Mouse (Mus musculus) gastrocnemius, postnatal 14 days (tissue): ENCODE measurements around the gene Tpst1. TPM values are rescaled to one million over a fixed set of nuclear protein-coding genes. Genes with fewer than 3 reads are reported as not detected.
A peak's percentile ranks its signal among the peaks of the same experiment; 100 is the strongest.

Experiments
- DNase-seq: peaks from one replicate; pipeline ENCODE4 v3.0.0; 2021; ENCODE audit warnings: mixed read lengths
- intact Hi-C: fragments of 180-260 bp; cut with DNase I; formaldehyde crosslinking; loops from one replicate; pipeline ENCODE4 v1.15.1; 2025; ENCODE audit warnings: low total_unique reads
- total RNA-seq, 2 experiments: library from RNA; stranded (reverse); gene quantifications; 2 replicates each; pipeline ENCODE4 v1.2.3; 2021

The Tpst1 gene
- total RNA-seq, 2 experiments from 2014 or later = 15.6 to 22.6 TPM

DNA sequence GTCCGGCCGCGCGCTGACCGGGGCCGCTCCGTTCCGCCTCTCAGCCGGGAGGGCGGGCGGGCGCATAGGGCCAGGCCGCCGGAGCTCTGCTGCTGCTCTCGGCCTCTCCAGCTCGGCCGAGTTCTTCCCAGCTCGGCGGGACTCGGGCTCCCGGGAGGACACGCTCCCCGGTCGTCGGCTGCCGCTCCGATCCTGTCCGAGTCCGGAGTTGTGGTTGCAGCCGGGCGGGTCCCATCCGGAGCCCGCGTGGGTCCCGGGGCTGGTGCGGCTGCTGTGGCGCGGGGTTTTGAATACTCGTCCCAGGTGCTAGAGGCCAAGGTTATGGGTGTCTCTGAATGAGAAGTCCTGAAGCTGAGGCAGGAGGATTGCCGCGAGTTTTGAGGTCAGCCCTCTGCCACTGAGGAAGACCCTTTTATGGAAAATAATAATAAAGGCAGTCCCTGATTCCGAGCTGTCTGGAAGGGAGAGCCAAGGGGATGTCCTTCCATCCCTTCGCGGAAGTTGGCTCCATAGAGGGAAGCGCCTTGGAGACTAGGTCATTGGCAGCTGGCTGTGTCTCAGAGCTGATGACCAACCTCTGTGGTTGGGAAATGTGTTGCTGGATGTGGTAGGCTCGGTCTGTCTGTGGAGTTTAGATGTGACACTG, 99.0 kb downstream of the Tpst1 start:
- peak; percentile 62 for DNase-seq
- intact Hi-C loops = no loop called here

DNA sequence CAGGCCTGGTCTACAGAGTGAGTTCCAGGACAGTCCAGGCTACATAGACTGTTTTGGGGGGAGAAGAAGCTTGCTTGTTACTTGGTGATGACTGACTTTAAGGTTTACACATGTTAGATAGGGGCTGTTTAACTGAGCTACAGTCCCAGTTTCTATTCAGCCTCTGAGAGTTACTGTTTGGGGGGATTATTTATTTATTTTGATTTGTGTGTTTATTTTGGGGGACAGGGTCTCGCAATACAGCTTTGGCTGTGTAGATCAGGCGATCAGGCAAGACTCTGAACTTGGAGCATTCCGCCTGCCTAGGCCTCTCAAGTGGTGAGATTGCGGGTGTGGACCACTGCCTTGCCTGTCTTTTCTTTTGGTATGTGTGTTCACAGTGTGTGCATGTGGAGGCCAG, 99.9 kb downstream of the Tpst1 start:
- intact Hi-C loops = no loop called here
- DNase-seq = no peak

DNA sequence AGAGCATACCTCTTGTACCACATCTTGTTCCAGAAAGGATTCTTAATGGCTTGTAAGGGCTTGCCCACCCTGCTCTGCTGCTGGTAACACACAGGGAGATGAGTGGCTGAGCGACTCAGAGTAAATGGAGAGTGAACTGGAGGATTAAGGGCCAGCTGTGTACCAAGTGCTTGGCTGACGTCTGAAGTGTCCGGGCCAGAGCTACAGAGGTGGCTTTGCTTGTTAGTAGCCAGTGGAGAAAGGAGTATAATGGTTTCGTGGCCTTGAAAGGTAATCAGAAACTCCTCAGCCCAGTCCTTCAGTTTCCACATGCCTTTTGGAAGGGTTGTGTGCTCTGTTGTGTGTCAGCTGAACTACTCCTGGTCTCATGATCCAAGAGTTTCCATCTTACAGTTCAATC, 104.7 kb downstream of the Tpst1 start:
- DNase-seq = no peak
- intact Hi-C loops = no loop called here

DNA sequence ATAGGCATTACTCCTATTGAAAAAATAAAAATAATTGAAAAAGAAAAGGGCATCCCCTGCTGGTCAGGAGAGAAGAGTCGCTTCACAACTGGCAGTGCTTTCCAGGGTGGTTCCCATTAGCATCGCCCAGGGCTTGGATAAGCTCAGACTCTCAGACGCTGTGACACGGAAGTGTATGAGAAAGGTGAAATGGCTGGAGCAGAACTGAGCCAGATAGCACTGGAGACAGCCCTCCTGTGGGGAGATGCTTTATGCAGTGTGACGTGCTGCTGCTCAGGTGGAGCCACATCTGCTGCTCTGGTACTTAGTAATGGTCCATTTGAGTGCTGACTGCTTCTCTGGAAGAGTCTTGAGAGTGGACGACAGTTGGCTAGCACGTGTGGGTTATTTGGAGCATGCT, 107.2 kb downstream of the Tpst1 start:
- intact Hi-C loops = no loop called here
- DNase-seq = no peak

DNA sequence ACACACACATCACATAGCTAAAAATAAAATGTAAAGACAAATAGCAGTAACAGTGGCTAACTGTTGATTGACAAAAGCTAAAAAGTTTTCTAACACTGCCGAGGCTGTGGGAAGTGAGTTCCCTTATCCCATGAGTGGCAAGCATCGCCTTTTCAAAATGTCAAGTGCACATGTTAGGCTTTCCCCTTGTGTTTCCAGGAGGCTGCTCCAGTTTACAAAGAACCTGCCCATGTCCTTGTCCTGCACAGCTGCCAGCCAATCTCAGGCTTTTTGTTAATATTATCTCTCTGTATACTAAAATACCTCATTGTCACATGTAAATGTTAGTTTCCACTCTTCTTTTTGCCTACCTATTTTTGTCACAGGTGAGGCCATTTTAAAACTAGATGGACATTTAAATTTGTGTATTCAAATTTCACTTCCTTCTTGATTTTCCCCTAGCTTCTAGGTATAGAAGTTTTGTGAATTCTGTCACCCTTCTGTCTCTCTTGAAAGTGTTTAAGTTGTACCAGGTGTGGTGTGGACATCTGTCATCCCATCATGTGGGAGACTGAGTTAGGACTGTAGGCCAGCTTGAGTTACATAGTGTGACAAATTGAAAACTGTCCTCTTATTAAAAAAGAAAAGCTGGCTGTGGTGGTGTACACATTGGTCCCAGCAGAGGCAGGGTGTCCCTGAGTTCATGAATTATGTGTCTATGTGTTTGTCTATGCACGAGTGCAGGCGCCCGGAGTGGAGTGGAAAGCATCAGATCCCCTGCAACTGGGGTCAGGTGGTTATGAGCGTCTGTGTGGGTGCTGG, 108.8 kb downstream of the Tpst1 start:
- intact Hi-C loops = no loop called here
- DNase-seq = no peak

DNA sequence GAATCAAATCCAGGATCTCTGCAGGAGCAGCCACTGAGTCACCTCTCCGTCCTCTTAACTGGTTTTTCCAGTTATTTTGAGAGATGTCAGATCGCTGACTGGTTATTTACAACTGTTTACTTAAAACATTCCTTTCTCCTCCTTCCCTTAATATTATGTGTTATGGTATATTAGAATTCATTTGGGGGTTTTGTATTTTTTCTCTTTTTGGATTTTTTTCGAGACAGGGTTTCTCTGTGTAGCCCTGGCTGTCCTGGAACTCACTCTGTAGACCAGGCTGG, 109.4 kb downstream of the Tpst1 start:
- DNase-seq = no peak
- intact Hi-C loops = no loop called here

DNA sequence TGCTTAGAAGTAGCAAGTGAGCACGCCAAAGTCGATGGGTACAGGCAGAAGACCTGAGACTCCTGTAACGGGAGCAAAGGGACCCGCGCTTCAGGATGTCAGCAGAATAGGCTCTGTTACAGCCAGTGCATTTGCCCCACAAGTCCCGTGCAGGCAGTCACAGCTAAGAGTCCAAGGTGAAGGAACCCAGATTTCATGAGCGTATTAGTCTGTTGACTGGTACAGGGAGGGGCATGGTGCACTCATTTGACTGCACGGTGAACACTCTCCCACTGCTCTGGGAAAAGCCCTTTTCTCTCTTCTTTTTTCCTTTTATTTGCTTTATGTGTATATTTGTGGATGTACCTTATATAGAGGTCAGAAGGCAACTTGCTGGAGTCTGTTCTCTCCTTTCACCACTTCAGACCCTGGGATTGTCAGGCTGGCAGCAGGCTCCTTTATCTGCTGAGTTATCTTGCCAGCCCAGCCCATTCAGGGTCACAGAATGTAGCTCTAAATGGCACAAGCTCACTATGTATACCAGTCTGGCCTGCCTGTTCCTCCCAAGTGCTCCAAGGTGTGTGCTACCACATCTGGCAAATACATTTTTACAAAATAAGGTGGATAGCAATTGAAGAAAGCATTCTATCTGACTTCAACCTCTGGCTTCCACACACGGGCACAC, 111.2 kb downstream of the Tpst1 start:
- DNase-seq = no peak
- intact Hi-C loops = no loop called here

DNA sequence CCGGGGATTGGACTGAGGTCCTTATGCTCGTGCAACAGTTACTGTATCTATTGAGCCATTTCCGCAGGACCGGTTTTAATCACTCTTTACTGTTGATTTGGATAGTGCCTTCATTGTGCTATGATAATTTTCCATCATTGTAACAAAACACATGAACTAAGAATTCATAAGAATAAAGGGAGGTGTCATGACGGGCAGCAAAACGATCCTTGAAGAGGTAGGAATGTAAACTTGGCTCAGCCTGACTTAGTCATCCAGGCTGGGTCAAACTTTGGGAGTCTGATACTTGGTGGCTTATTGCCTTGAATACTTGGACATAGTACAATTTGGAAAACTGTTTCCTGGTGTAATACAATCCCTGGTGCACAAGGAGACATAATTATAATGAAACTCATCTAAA, 112.2 kb downstream of the Tpst1 start:
- intact Hi-C loops = no loop called here

More for the DNA sequence above, 112.2 kb downstream of the Tpst1 start:
- DNase-seq = no peak

Other genes with a start within 250 kb of the Tpst1 start
- 10 to 100 TPM in 1 of 2 experiments, 1 to 10 TPM in 1; 9.2 to 10.4 TPM for gene Sumf2, start 226.3 kb upstream of the Tpst1 start, total RNA-seq
- gene Chchd2, start 185.9 kb upstream of the Tpst1 start, total RNA-seq = 100 to 1,000 TPM; 477 to 529 TPM
- gene Zbed5, start 177.6 kb upstream of the Tpst1 start, total RNA-seq = under 1 TPM; 0.53 to 0.84 TPM
- gene Phkg1, start 174.8 kb upstream of the Tpst1 start, total RNA-seq = 100 to 1,000 TPM; 245 to 293 TPM
- gene Nupr1l, start 164.8 kb upstream of the Tpst1 start, total RNA-seq = under 1 TPM; 0.11 to 0.39 TPM
- 10 to 100 TPM; 16.2 to 17.4 TPM for gene Vkorc1l1, start 131.4 kb upstream of the Tpst1 start, total RNA-seq
- gene Gusb, start 70.3 kb upstream of the Tpst1 start, total RNA-seq = 10 to 100 TPM; 10.6 to 13.4 TPM
- gene Asl, start 44.1 kb upstream of the Tpst1 start, total RNA-seq = 10 to 100 TPM; 12.5 to 15.8 TPM
- 10 to 100 TPM; 11.1 to 12.6 TPM for gene Crcp, start 44.0 kb upstream of the Tpst1 start, total RNA-seq
- 1 to 10 TPM; 1.7 to 3.1 TPM for gene Kctd7, start 71.5 kb downstream of the Tpst1 start, total RNA-seq
- 10 to 100 TPM; 46.4 to 46.9 TPM for gene Rabgef1, start 98.5 kb downstream of the Tpst1 start, total RNA-seq
- 10 to 100 TPM; 28.6 to 29.6 TPM for gene Tmem248, start 143.8 kb downstream of the Tpst1 start, total RNA-seq
- gene Sbds, start 182.2 kb downstream of the Tpst1 start, total RNA-seq = 10 to 100 TPM; 22.6 to 23.4 TPM
- gene Tyw1, start 182.3 kb downstream of the Tpst1 start, total RNA-seq = 1 to 10 TPM; 7.8 to 9.1 TPM